Mouse (Mus musculus) CH12.LX (cell line): Measurements from ENCODE around the gene Prpf31. TPM values are rescaled to one million over a fixed set of nuclear protein-coding genes. Genes with fewer than 3 reads are reported as not detected.

Experiments used
- DNase-seq: peaks from one replicate; pipeline ENCODE4 v3.0.0-alpha.2; 2013; ENCODE audit errors: extremely low read depth
- H3K27ac ChIP-seq: 2 replicates; pipeline ENCODE4 v1.5.1; 2012; ENCODE audit warnings: low read depth, mild to moderate bottlenecking, control low read depth, moderate library complexity; ENCODE audit not compliant: insufficient read depth
- H3K27me3 ChIP-seq: replicated peaks from 2 replicates; pipeline ENCODE3; 2012; ENCODE audit warnings: inconsistent platforms
- H3K36me3 ChIP-seq, 2 experiments: replicated peaks in 1 of 2; 2 replicates each; pipeline versions ENCODE3 to v1.6.1; 2012; ENCODE audit warnings: inconsistent platforms in 1 of 2, low read length in 1 of 2, mild to moderate bottlenecking in 1 of 2, mixed read lengths in 1 of 2, moderate library complexity in 1 of 2; ENCODE audit not compliant: control insufficient read depth in 1 of 2, insufficient read depth in 1 of 2
- H3K4me1 ChIP-seq, 2 experiments: 2 replicates each; pipeline ENCODE4 v1.6.1; 2012; ENCODE audit warnings: inconsistent platforms in 1 of 2, moderate library complexity in 1 of 2; ENCODE audit not compliant: insufficient read depth in 2 of 2, control insufficient read depth in 1 of 2
- H3K4me2 ChIP-seq: 2 replicates; pipeline ENCODE4 v1.6.1; 2012; ENCODE audit warnings: low read depth, mild to moderate bottlenecking, control low read depth; ENCODE audit not compliant: poor library complexity, insufficient read depth, severe bottlenecking
- H3K4me3 ChIP-seq, 3 experiments: fragments of 150-350 bp in 1 of 3; sonication (generic) in 1 of 3; replicated peaks in 1 of 3; 2 replicates each; pipeline versions ENCODE3 to v1.5.1; 2011 to 2012; ENCODE audit warnings: low read depth in 2 of 3, low read length in 2 of 3, mild to moderate bottlenecking in 2 of 3, moderate library complexity in 2 of 3, control low read depth in 1 of 3, improper control_type of control experiment in 1 of 3, inconsistent platforms in 1 of 3, mixed read lengths in 1 of 3; ENCODE audit not compliant: poor library complexity in 1 of 3
- H3K79me2 ChIP-seq: replicated peaks from 2 replicates; pipeline ENCODE4 v1.6.1; 2012; ENCODE audit warnings: mild to moderate bottlenecking, moderate library complexity; ENCODE audit not compliant: control insufficient read depth, poor library complexity, insufficient read depth, severe bottlenecking; ENCODE audit errors: extremely low read depth
- H3K9ac ChIP-seq: 2 replicates; pipeline ENCODE4 v1.6.1; 2012; ENCODE audit warnings: low read depth, mild to moderate bottlenecking, control low read depth, moderate library complexity; ENCODE audit not compliant: insufficient read depth
- H3K9me3 ChIP-seq: replicated peaks from 2 replicates; pipeline ENCODE3; 2012; ENCODE audit warnings: low read length, inconsistent platforms, mixed read lengths
- CHD2 ChIP-seq: IDR thresholded peaks from 2 replicates; pipeline ENCODE4 v1.6.1; 2011; ENCODE audit warnings: low read length, improper control_type of control experiment
- CTCF ChIP-seq, 2 experiments: IDR thresholded peaks in 1 of 2; conservative IDR thresholded peaks in 1 of 2; 2 replicates each; pipeline ENCODE4 v1.5.1; 2011 to 2012; ENCODE audit warnings: low read depth in 2 of 2, low read length in 2 of 2, improper control_type of control experiment in 1 of 2, inconsistent platforms in 1 of 2, mild to moderate bottlenecking in 1 of 2, moderate library complexity in 1 of 2
- E2F4 ChIP-seq: IDR thresholded peaks from 2 replicates; pipeline ENCODE4 v1.6.1; 2011; ENCODE audit warnings: low read depth, low read length, improper control_type of control experiment; ENCODE audit not compliant: insufficient replicate concordance
- EP300 ChIP-seq: IDR thresholded peaks from 2 replicates; pipeline ENCODE4 v1.6.1; 2011; ENCODE audit warnings: low read length, improper control_type of control experiment
- IRF4 ChIP-seq: IDR thresholded peaks from 2 replicates; pipeline ENCODE4 v1.6.1; 2014; ENCODE audit warnings: low read depth, mild to moderate bottlenecking, inconsistent platforms, low read length, improper control_type of control experiment
- MAX ChIP-seq: IDR thresholded peaks from 2 replicates; pipeline ENCODE4 v1.6.1; 2011; ENCODE audit warnings: low read length, improper control_type of control experiment
- MAZ ChIP-seq: IDR thresholded peaks from 2 replicates; pipeline ENCODE4 v1.6.1; 2012; ENCODE audit warnings: low read depth, mild to moderate bottlenecking, inconsistent platforms, low read length, improper control_type of control experiment, moderate library complexity
- MXI1 ChIP-seq: IDR thresholded peaks from 2 replicates; pipeline ENCODE4 v1.6.1; 2011; ENCODE audit warnings: mild to moderate bottlenecking, low read depth, low read length, improper control_type of control experiment
- NRF1 ChIP-seq: IDR thresholded peaks from 2 replicates; pipeline ENCODE4 v1.6.1; 2014; ENCODE audit warnings: low read depth, mild to moderate bottlenecking, inconsistent platforms, low read length, improper control_type of control experiment, moderate library complexity
- PAX5 ChIP-seq: IDR thresholded peaks from 2 replicates; pipeline ENCODE4 v1.6.1; 2012; ENCODE audit warnings: low read length, inconsistent platforms, mixed read lengths
- POLR2A ChIP-seq: IDR thresholded peaks from 2 replicates; pipeline ENCODE4 v1.6.1; 2011; ENCODE audit warnings: low read depth, mild to moderate bottlenecking, improper control_type of control experiment, low read length
- RAD21 ChIP-seq: IDR thresholded peaks from 2 replicates; pipeline ENCODE4 v1.6.1; 2011; ENCODE audit warnings: low read depth, mild to moderate bottlenecking, low read length, improper control_type of control experiment, moderate library complexity
- RCOR1 ChIP-seq: conservative IDR thresholded peaks from 2 replicates; pipeline ENCODE4 v1.6.1; 2012; ENCODE audit warnings: low read depth, mild to moderate bottlenecking, inconsistent platforms, low read length, improper control_type of control experiment
- SIN3A ChIP-seq: IDR thresholded peaks from 2 replicates; pipeline ENCODE4 v1.6.1; 2012; ENCODE audit warnings: low read length, improper control_type of control experiment, inconsistent platforms
- TCF12 ChIP-seq: IDR thresholded peaks from 2 replicates; pipeline ENCODE4 v1.6.1; 2014; ENCODE audit warnings: low read depth, mild to moderate bottlenecking, inconsistent platforms, low read length, improper control_type of control experiment
- USF2 ChIP-seq: conservative IDR thresholded peaks from 2 replicates; pipeline ENCODE4 v1.6.1; 2011; ENCODE audit warnings: low read depth, low read length, improper control_type of control experiment
- ZC3H11A ChIP-seq: IDR thresholded peaks from 2 replicates; pipeline ENCODE4 v1.6.1; 2012; ENCODE audit warnings: low read depth, mild to moderate bottlenecking, inconsistent platforms, low read length, improper control_type of control experiment
- ZKSCAN1 ChIP-seq: IDR thresholded peaks from 2 replicates; pipeline ENCODE4 v1.6.1; 2012; ENCODE audit warnings: low read depth, inconsistent platforms, low read length, improper control_type of control experiment, borderline replicate concordance
- ZMIZ1 ChIP-seq: IDR thresholded peaks from 2 replicates; pipeline ENCODE4 v1.6.1; 2012; ENCODE audit warnings: low read depth, mild to moderate bottlenecking, inconsistent platforms, low read length, improper control_type of control experiment
- ZNF384 ChIP-seq: IDR thresholded peaks from 2 replicates; pipeline ENCODE4 v1.6.1; 2012; ENCODE audit warnings: low read depth, low read length, improper control_type of control experiment, inconsistent platforms
- dilution Hi-C: fragments of 300-500 bp; cut with MboI; formaldehyde crosslinking; loops from 2 replicates; pipeline ENCODE4 v1.14.3; 2020; ENCODE audit warnings: low sequenced_read_pairs; ENCODE audit not compliant: extremely low pct_unique_long_range_greater_than_20kb, extremely low pct_ligation_motif_present
- in situ Hi-C: fragments of 300-500 bp; cut with MboI; formaldehyde crosslinking; loops from 3 replicates; pipeline ENCODE4 v1.14.3; 2019; ENCODE audit warnings: low sequenced_read_pairs, low pct_ligation_motif_present, low pct_unique_long_range_greater_than_20kb, mixed read lengths
- polyA plus RNA-seq: library from polyadenylated mRNA; unstranded; fragments of >175 nt; gene quantifications from 2 replicates; pipeline ENCODE4 v1.2.1, GENCODE M21; 2012; ENCODE audit warnings: low read depth; ENCODE audit not compliant: insufficient read length
- total RNA-seq, 2 experiments: library from RNA; depleted of rRNA; stranded (reverse); fragments of 300-350 nt in 1 of 2; fragments of >200 nt in 1 of 2; gene quantifications; 2 replicates each; pipeline ENCODE4 v1.2.3; 2012 to 2014

Prpf31 gene
- total and polyA plus RNA-seq, 3 experiments, result 99.2 to 171 (median 117) TPM

- TF ChIP-seq NRF1, result no peak
- no peak for TF ChIP-seq SIN3A
- TF ChIP-seq IRF4, result no peak
- TF ChIP-seq PAX5, result no peak
These were observed 42.5 kb upstream of the Prpf31 start for GRCm38 (mm10) chr7:3587292-3587691.

GRCm38 (mm10) chr7:3590550-3590949, 39.2 kb upstream of the Prpf31 start:
- Histone ChIP-seq H3K4me1 (peaks cover 0 to 6% of the 10 kb centered on the region in 2 experiments; a peak in 1 of 4 replicates), H3K9ac (no peak overlapping the region), H3K4me3 (no peak overlapping the region), H3K27me3 (no peaks in the 10 kb centered on the region), H3K4me2 (no peak overlapping the region), H3K36me3 (no peaks in the 10 kb centered on the region), H3K9me3 (no peaks in the 10 kb centered on the region), H3K79me2 (no peaks in the 10 kb centered on the region)
- in situ Hi-C loops, result no loop called here
- TF ChIP-seq NRF1 (no peak), MAZ (no peak), CTCF (conservative IDR thresholded peaks at IDR 0.05 in 1 of 2, IDR thresholded peaks at IDR 0.05 in 1 of 2; ENCODE audit: low read depth in 2 of 2, low read length in 2 of 2) (no peak), EP300 (no peak), ZC3H11A (no peak), POLR2A (no peak), E2F4 (no peak), RAD21 (no peak), CHD2 (no peak), ZKSCAN1 (no peak), ZNF384 (no peak)
- TF ChIP-seq, all 38 proteins: peak for 0
- no peak for DNase-seq
- H3K27ac ChIP-seq, result no peak overlapping the region
- dilution Hi-C loops, result no loop called here

More at GRCm38 (mm10) chr7:3587292-3587691, 42.5 kb upstream of the Prpf31 start:
- dilution Hi-C loops, result no loop called here
- Histone ChIP-seq H3K9ac (no peak overlapping the region), H3K9me3 (no peaks in the 10 kb centered on the region), H3K79me2 (no peaks in the 10 kb centered on the region), H3K4me2 (no peak overlapping the region), H3K27ac (no peak overlapping the region), H3K4me1 (peaks cover 0 to 15% of the 10 kb centered on the region in 2 experiments; a peak in 2 of 4 replicates), H3K4me3 (no peak overlapping the region), H3K27me3 (no peaks in the 10 kb centered on the region), H3K36me3 (no peaks in the 10 kb centered on the region)
- no peak for DNase-seq
- in situ Hi-C loops, result no loop called here

- H3K27ac ChIP-seq, result no peak overlapping the region
- H3K4me3 ChIP-seq, result no peak overlapping the region
- in situ Hi-C loops, result no loop called here
- H3K27me3 ChIP-seq, result no peaks in the 10 kb centered on the region
- H3K79me2 ChIP-seq, result no peaks in the 10 kb centered on the region
- no peak for TF ChIP-seq EP300
- TF ChIP-seq MXI1, result no peak
- no peak for TF ChIP-seq USF2
- no peak for TF ChIP-seq MAX
- no peak for TF ChIP-seq ZMIZ1
- no peak for TF ChIP-seq TCF12
- TF ChIP-seq SIN3A, result no peak
- no peak for TF ChIP-seq ZNF384
- no peak for TF ChIP-seq RCOR1
- no peak for TF ChIP-seq IRF4
- no peak overlapping the region for H3K4me2 ChIP-seq
- dilution Hi-C loops, result no loop called here
- DNase-seq, result no peak
- H3K9ac ChIP-seq, result no peak overlapping the region
- H3K4me1 ChIP-seq, result peaks cover 0 to 6% of the 10 kb centered on the region in 2 experiments; a peak in 1 of 4 replicates
- no peaks in the 10 kb centered on the region for H3K9me3 ChIP-seq
- H3K36me3 ChIP-seq, result no peaks in the 10 kb centered on the region
These were observed 38.3 kb upstream of the Prpf31 start for GRCm38 (mm10) chr7:3591534-3591933.
